Mouse (Mus musculus) limb, embryonic 14.5 days (tissue): Measurements from ENCODE around the gene Pgpep1. TPM values are rescaled to one million over a fixed set of nuclear protein-coding genes. Genes with fewer than 3 reads are reported as not detected.

Experiments used
- ATAC-seq: fragments of 200-750 bp; cut with Nextera tagmentation; 2 replicates; pipeline ENCODE4 v1.8.0; 2017; ENCODE audit warnings: low read depth, moderate number of reproducible peaks, moderate TSS enrichment; ENCODE audit not compliant: low FRiP score
- DNase-seq: peaks from one replicate; pipeline ENCODE4 v3.0.0-alpha.2; 2015; ENCODE audit warnings: low spot score
- H3K27ac ChIP-seq: fragments of 300-500 bp; sonication (generic); replicated peaks from 2 replicates; pipeline ENCODE4 v1.5.1; 2014; ENCODE audit warnings: low read depth, mild to moderate bottlenecking, low read length, moderate library complexity, mixed read lengths
- H3K27me3 ChIP-seq: fragments of 300-500 bp; sonication (generic); 2 replicates; pipeline ENCODE4 v1.6.1; 2014; ENCODE audit warnings: low read length, mixed read lengths; ENCODE audit not compliant: control insufficient read depth, insufficient read depth
- H3K36me3 ChIP-seq: fragments of 300-500 bp; sonication (generic); 2 replicates; pipeline ENCODE4 v1.6.1; 2014; ENCODE audit warnings: mild to moderate bottlenecking, low read length, moderate library complexity, mixed read lengths; ENCODE audit not compliant: control insufficient read depth, insufficient read depth
- H3K4me1 ChIP-seq: fragments of 300-500 bp; sonication (generic); 2 replicates; pipeline ENCODE4 v1.6.1; 2014; ENCODE audit warnings: antibody characterized with exemption, low read length, mixed read lengths; ENCODE audit not compliant: control insufficient read depth, insufficient read depth
- H3K4me2 ChIP-seq: fragments of 300-500 bp; sonication (generic); replicated peaks from 2 replicates; pipeline ENCODE4 v1.6.1; 2014; ENCODE audit warnings: low read depth, mild to moderate bottlenecking, low read length, moderate library complexity; ENCODE audit not compliant: severe bottlenecking
- H3K4me3 ChIP-seq: fragments of 300-500 bp; sonication (generic); replicated peaks from 2 replicates; pipeline ENCODE4 v1.5.1; 2014; ENCODE audit warnings: low read length
- H3K9ac ChIP-seq: fragments of 300-500 bp; sonication (generic); 2 replicates; pipeline ENCODE4 v1.6.1; 2014; ENCODE audit warnings: mild to moderate bottlenecking, low read depth, low read length, moderate library complexity; ENCODE audit not compliant: severe bottlenecking
- H3K9me3 ChIP-seq: fragments of 300-500 bp; sonication (generic); 2 replicates; pipeline ENCODE4 v1.6.1; 2016; ENCODE audit warnings: low read length; ENCODE audit not compliant: control insufficient read depth
- POLR2A ChIP-seq: fragments of 200-500 bp; IDR thresholded peaks from 2 replicates; pipeline ENCODE4 v1.8.0; 2012; ENCODE audit warnings: inconsistent platforms, mild to moderate bottlenecking, moderate library complexity, borderline replicate concordance; ENCODE audit not compliant: insufficient read depth, insufficient read length; ENCODE audit errors: extremely low read depth
- WGBS: fragments of 180-500 bp; shearing (Covaris S2); extraction: QIAGEN DNeasy Blood & Tissue Kit; methylation state at CpG from one replicate; pipeline ENCODE4 v1.1.7; 2014; 5-methylcytosine and 5-hydroxymethylcytosine counted together
- polyA plus RNA-seq, 2 experiments: library from polyadenylated mRNA; depleted of rRNA in 1 of 2; stranded (reverse) in 1 of 2; unstranded in 1 of 2; fragments of >200 nt; fragmentation: Nextera tagmentation in 1 of 2; extraction: Ambion mirVana in 1 of 2; gene quantifications; 2 replicates each; pipeline versions ENCODE4 v1.2.1 to v1.2.3; 2012 to 2014

Gene Pgpep1
- polyA plus RNA-seq, 2 experiments, result 47.6 to 64.1 TPM

- peak overlapping the region; percentile 86 for H3K4me2 ChIP-seq
- WGBS, result 17% methylated on average over 10 of the region's 10 CpGs
- TF ChIP-seq POLR2A, result no peak
- DNase-seq, result no peak
- peaks cover 39% of the 10 kb centered on the region for H3K4me1 ChIP-seq
- peak overlapping the region; percentile 46 for H3K4me3 ChIP-seq
- H3K9ac ChIP-seq, result peak overlapping the region; percentile 76
- H3K27me3 ChIP-seq, result no peaks in the 10 kb centered on the region
- ATAC-seq, result peak; percentile 5; the same call in 1 of the 2 replicates
- no peaks in the 10 kb centered on the region for H3K9me3 ChIP-seq
- peak overlapping the region; percentile 43; the same call in 1 of the 2 replicates for H3K27ac ChIP-seq
- peaks cover 26% of the 10 kb centered on the region for H3K36me3 ChIP-seq
Measured at GRCm38 (mm10) chr8:70598722-70599121, 61.5 kb downstream of the Pgpep1 start.

GRCm38 (mm10) chr8:70598283-70598682 lies 61.9 kb downstream of the Pgpep1 start:
- H3K4me3 ChIP-seq, result peak overlapping the region; percentile 46
- no peaks in the 10 kb centered on the region for H3K9me3 ChIP-seq
- no peak for TF ChIP-seq POLR2A
- peak; percentile 17; the same call in 1 of the 2 replicates for ATAC-seq
- H3K4me1 ChIP-seq, result peaks cover 44% of the 10 kb centered on the region
- H3K36me3 ChIP-seq, result peaks cover 26% of the 10 kb centered on the region
- DNase-seq, result peak; percentile 67
- 3% methylated on average over 19 of the region's 29 CpGs for WGBS
- H3K27ac ChIP-seq, result peak overlapping the region; percentile 43; the same call in 1 of the 2 replicates
- H3K27me3 ChIP-seq, result no peaks in the 10 kb centered on the region
- H3K4me2 ChIP-seq, result peak overlapping the region; percentile 86
- H3K9ac ChIP-seq, result peak overlapping the region; percentile 76

- no peak for TF ChIP-seq POLR2A
- Histone ChIP-seq H3K36me3 (peaks cover 22% of the 10 kb centered on the region), H3K9ac (peak overlapping the region; percentile 76), H3K4me2 (peak overlapping the region; percentile 86), H3K9me3 (no peaks in the 10 kb centered on the region), H3K27me3 (no peaks in the 10 kb centered on the region), H3K4me3 (peak overlapping the region; percentile 46), H3K4me1 (peaks cover 45% of the 10 kb centered on the region), H3K27ac (0 out of 2 replicates have a peak overlapping the region, but pooled peaks have one; percentile 43)
- no peak for ATAC-seq
- 8% methylated on average over 37 of the region's 68 CpGs for WGBS
- no peak for DNase-seq
Measured at GRCm38 (mm10) chr8:70597417-70598272, 62.5 kb downstream of the Pgpep1 start.

- WGBS, result 85% methylated on average over 17 of the region's 17 CpGs
Measured at GRCm38 (mm10) chr8:70596775-70597416, 63.3 kb downstream of the Pgpep1 start.

More at GRCm38 (mm10) chr8:70596775-70597416, 63.3 kb downstream of the Pgpep1 start:
- TF ChIP-seq POLR2A, result no peak
- ATAC-seq (no peak), DNase-seq (no peak)
- Histone ChIP-seq H3K4me3 (peak overlapping the region; percentile 46), H3K36me3 (peaks cover 22% of the 10 kb centered on the region), H3K27me3 (no peaks in the 10 kb centered on the region), H3K4me2 (peak overlapping the region; percentile 86), H3K4me1 (peaks cover 45% of the 10 kb centered on the region), H3K9me3 (no peaks in the 10 kb centered on the region), H3K27ac (no peak overlapping the region), H3K9ac (peak overlapping the region; percentile 76; the same call in 1 of the 2 replicates)

Other genes starting within 250 kb of the Pgpep1 start
- gene Crtc1, start 220.8 kb downstream of the Pgpep1 start, polyA plus RNA-seq (2012; rRNA removed), result 37.8 and 58.5 TPM in 2 replicates
- gene Crtc1, start 220.8 kb downstream of the Pgpep1 start, polyA plus RNA-seq (2014; fragmentation: Nextera tagmentation; extraction: Ambion mirVana), result 26.3 and 31.1 TPM in 2 replicates
- 48.7 and 72.6 TPM in 2 replicates for gene Klhl26, start 183.4 kb downstream of the Pgpep1 start, polyA plus RNA-seq (2012; rRNA removed)
- gene Klhl26, start 183.4 kb downstream of the Pgpep1 start, polyA plus RNA-seq (2014; fragmentation: Nextera tagmentation; extraction: Ambion mirVana), result 24.2 and 28.6 TPM in 2 replicates
- 13.1 and 17.7 TPM in 2 replicates for gene Tmem59l, start 173.0 kb downstream of the Pgpep1 start, polyA plus RNA-seq (2012; rRNA removed)
- gene Tmem59l, start 173.0 kb downstream of the Pgpep1 start, polyA plus RNA-seq (2014; fragmentation: Nextera tagmentation; extraction: Ambion mirVana), result 15.7 and 17.5 TPM in 2 replicates
- 98.9 and 127 TPM in 2 replicates for gene Crlf1, start 167.2 kb downstream of the Pgpep1 start, polyA plus RNA-seq (2012; rRNA removed)
- 91.5 and 103 TPM in 2 replicates for gene Crlf1, start 167.2 kb downstream of the Pgpep1 start, polyA plus RNA-seq (2014; fragmentation: Nextera tagmentation; extraction: Ambion mirVana)
- gene Rex1bd, start 153.6 kb downstream of the Pgpep1 start, polyA plus RNA-seq (2012; rRNA removed), result 154 and 175 TPM in 2 replicates
- gene Rex1bd, start 153.6 kb downstream of the Pgpep1 start, polyA plus RNA-seq (2014; fragmentation: Nextera tagmentation; extraction: Ambion mirVana), result 152 and 156 TPM in 2 replicates
- gene Uba52, start 149.6 kb downstream of the Pgpep1 start, polyA plus RNA-seq (2012; rRNA removed), result 1,215 and 1,844 TPM in 2 replicates
- 1,031 and 1,113 TPM in 2 replicates for gene Uba52, start 149.6 kb downstream of the Pgpep1 start, polyA plus RNA-seq (2014; fragmentation: Nextera tagmentation; extraction: Ambion mirVana)
- 363 and 431 TPM in 2 replicates for gene Fkbp8, start 132.7 kb downstream of the Pgpep1 start, polyA plus RNA-seq (2012; rRNA removed)
- gene Fkbp8, start 132.7 kb downstream of the Pgpep1 start, polyA plus RNA-seq (2014; fragmentation: Nextera tagmentation; extraction: Ambion mirVana), result 219 and 248 TPM in 2 replicates
- gene Kxd1, start 132.4 kb downstream of the Pgpep1 start, polyA plus RNA-seq (2012; rRNA removed), result 52.5 and 61.0 TPM in 2 replicates
- gene Kxd1, start 132.4 kb downstream of the Pgpep1 start, polyA plus RNA-seq (2014; fragmentation: Nextera tagmentation; extraction: Ambion mirVana), result 60.3 and 61.7 TPM in 2 replicates
- 30.3 and 35.3 TPM in 2 replicates for gene Ell, start 120.9 kb downstream of the Pgpep1 start, polyA plus RNA-seq (2012; rRNA removed)
- gene Ell, start 120.9 kb downstream of the Pgpep1 start, polyA plus RNA-seq (2014; fragmentation: Nextera tagmentation; extraction: Ambion mirVana), result 20.2 and 22.4 TPM in 2 replicates
- 213 and 279 TPM in 2 replicates for gene Isyna1, start 66.0 kb downstream of the Pgpep1 start, polyA plus RNA-seq (2012; rRNA removed)
- 94.4 and 103 TPM in 2 replicates for gene Isyna1, start 66.0 kb downstream of the Pgpep1 start, polyA plus RNA-seq (2014; fragmentation: Nextera tagmentation; extraction: Ambion mirVana)
- 163 and 236 TPM in 2 replicates for gene Ssbp4, start 51.5 kb downstream of the Pgpep1 start, polyA plus RNA-seq (2012; rRNA removed)
- 151 and 171 TPM in 2 replicates for gene Ssbp4, start 51.5 kb downstream of the Pgpep1 start, polyA plus RNA-seq (2014; fragmentation: Nextera tagmentation; extraction: Ambion mirVana)
- 3.5 and 4.5 TPM in 2 replicates for gene Lrrc25, start 44.2 kb downstream of the Pgpep1 start, polyA plus RNA-seq (2012; rRNA removed)
- 2.5 and 3.2 TPM in 2 replicates for gene Lrrc25, start 44.2 kb downstream of the Pgpep1 start, polyA plus RNA-seq (2014; fragmentation: Nextera tagmentation; extraction: Ambion mirVana)
- gene Gdf15, start 27.9 kb downstream of the Pgpep1 start, polyA plus RNA-seq (2012; rRNA removed), result 0.15 and 0.47 TPM in 2 replicates
- gene Gdf15, start 27.9 kb downstream of the Pgpep1 start, polyA plus RNA-seq (2014; fragmentation: Nextera tagmentation; extraction: Ambion mirVana), result 0.18 TPM in 1 of 2 replicates, not detected in the other
- 172 and 182 TPM in 2 replicates for gene Lsm4, start 12.9 kb upstream of the Pgpep1 start, polyA plus RNA-seq (2012; rRNA removed)
- 247 and 256 TPM in 2 replicates for gene Lsm4, start 12.9 kb upstream of the Pgpep1 start, polyA plus RNA-seq (2014; fragmentation: Nextera tagmentation; extraction: Ambion mirVana)
- 218 and 287 TPM in 2 replicates for gene Jund, start 38.6 kb upstream of the Pgpep1 start, polyA plus RNA-seq (2012; rRNA removed)
- gene Jund, start 38.6 kb upstream of the Pgpep1 start, polyA plus RNA-seq (2014; fragmentation: Nextera tagmentation; extraction: Ambion mirVana), result 115 and 119 TPM in 2 replicates
- 0.04 and 0.08 TPM in 2 replicates for gene Iqcn, start 43.1 kb upstream of the Pgpep1 start, polyA plus RNA-seq (2012; rRNA removed)
- gene Iqcn, start 43.1 kb upstream of the Pgpep1 start, polyA plus RNA-seq (2014; fragmentation: Nextera tagmentation; extraction: Ambion mirVana), result 0.10 TPM in 1 of 2 replicates, not detected in the other
- gene Gm3336, start 58.2 kb upstream of the Pgpep1 start, polyA plus RNA-seq (2012; rRNA removed), result not detected in 2 replicates
- not detected in 2 replicates for gene Gm3336, start 58.2 kb upstream of the Pgpep1 start, polyA plus RNA-seq (2014; fragmentation: Nextera tagmentation; extraction: Ambion mirVana)
- gene Pde4c, start 63.3 kb upstream of the Pgpep1 start, polyA plus RNA-seq (2012; rRNA removed), result 0.38 TPM in 2 replicates
- gene Pde4c, start 63.3 kb upstream of the Pgpep1 start, polyA plus RNA-seq (2014; fragmentation: Nextera tagmentation; extraction: Ambion mirVana), result not detected in 2 replicates
- 27.2 and 36.6 TPM in 2 replicates for gene Rab3a, start 94.3 kb upstream of the Pgpep1 start, polyA plus RNA-seq (2012; rRNA removed)
- 19.8 and 20.1 TPM in 2 replicates for gene Rab3a, start 94.3 kb upstream of the Pgpep1 start, polyA plus RNA-seq (2014; fragmentation: Nextera tagmentation; extraction: Ambion mirVana)
- 27.7 and 41.6 TPM in 2 replicates for gene Mpv17l2, start 100.6 kb upstream of the Pgpep1 start, polyA plus RNA-seq (2012; rRNA removed)
- 36.0 and 40.3 TPM in 2 replicates for gene Mpv17l2, start 100.6 kb upstream of the Pgpep1 start, polyA plus RNA-seq (2014; fragmentation: Nextera tagmentation; extraction: Ambion mirVana)
- gene Pik3r2, start 116.3 kb upstream of the Pgpep1 start, polyA plus RNA-seq (2012; rRNA removed), result 111 and 137 TPM in 2 replicates
- gene Pik3r2, start 116.3 kb upstream of the Pgpep1 start, polyA plus RNA-seq (2014; fragmentation: Nextera tagmentation; extraction: Ambion mirVana), result 73.5 and 74.7 TPM in 2 replicates
- gene Mast3, start 144.7 kb upstream of the Pgpep1 start, polyA plus RNA-seq (2012; rRNA removed), result 37.2 and 57.8 TPM in 2 replicates
- 14.4 and 16.2 TPM in 2 replicates for gene Mast3, start 144.7 kb upstream of the Pgpep1 start, polyA plus RNA-seq (2014; fragmentation: Nextera tagmentation; extraction: Ambion mirVana)
- gene Il12rb1, start 148.1 kb upstream of the Pgpep1 start, polyA plus RNA-seq (2012; rRNA removed), result 0.04 and 0.13 TPM in 2 replicates
- 0.21 TPM in 1 of 2 replicates, not detected in the other for gene Il12rb1, start 148.1 kb upstream of the Pgpep1 start, polyA plus RNA-seq (2014; fragmentation: Nextera tagmentation; extraction: Ambion mirVana)
- gene Arrdc2, start 179.3 kb upstream of the Pgpep1 start, polyA plus RNA-seq (2012; rRNA removed), result 21.5 and 36.9 TPM in 2 replicates
- 6.1 and 8.6 TPM in 2 replicates for gene Arrdc2, start 179.3 kb upstream of the Pgpep1 start, polyA plus RNA-seq (2014; fragmentation: Nextera tagmentation; extraction: Ambion mirVana)
- gene Kcnn1, start 202.9 kb upstream of the Pgpep1 start, polyA plus RNA-seq (2012; rRNA removed), result 9.1 and 11.2 TPM in 2 replicates
- gene Kcnn1, start 202.9 kb upstream of the Pgpep1 start, polyA plus RNA-seq (2014; fragmentation: Nextera tagmentation; extraction: Ambion mirVana), result 2.5 and 3.0 TPM in 2 replicates
- gene Ccdc124, start 213.5 kb upstream of the Pgpep1 start, polyA plus RNA-seq (2012; rRNA removed), result 49.2 and 58.9 TPM in 2 replicates
- gene Ccdc124, start 213.5 kb upstream of the Pgpep1 start, polyA plus RNA-seq (2014; fragmentation: Nextera tagmentation; extraction: Ambion mirVana), result 96.2 and 97.2 TPM in 2 replicates
- 1.4 and 1.9 TPM in 2 replicates for gene Slc5a5, start 232.4 kb upstream of the Pgpep1 start, polyA plus RNA-seq (2012; rRNA removed)
- 0.19 and 0.83 TPM in 2 replicates for gene Slc5a5, start 232.4 kb upstream of the Pgpep1 start, polyA plus RNA-seq (2014; fragmentation: Nextera tagmentation; extraction: Ambion mirVana)
- 5,343 and 6,042 TPM in 2 replicates for gene Rpl18a, start 237.0 kb upstream of the Pgpep1 start, polyA plus RNA-seq (2012; rRNA removed)
- gene Rpl18a, start 237.0 kb upstream of the Pgpep1 start, polyA plus RNA-seq (2014; fragmentation: Nextera tagmentation; extraction: Ambion mirVana), result 5,732 and 5,809 TPM in 2 replicates
- 63.7 and 96.8 TPM in 2 replicates for gene Map1s, start 245.5 kb upstream of the Pgpep1 start, polyA plus RNA-seq (2012; rRNA removed)
- 45.6 and 47.6 TPM in 2 replicates for gene Map1s, start 245.5 kb upstream of the Pgpep1 start, polyA plus RNA-seq (2014; fragmentation: Nextera tagmentation; extraction: Ambion mirVana)